Mouse (Mus musculus): ENCODE data around the gene Srsf2. TPM values are rescaled to one million over a fixed set of nuclear protein-coding genes. Genes with fewer than 3 reads are reported as not detected.
"Not testable (repeated sequence)": the region's sequence is repeated elsewhere in the genome, so short reads cannot be mapped to it uniquely, and the experiment has no call there.

The Srsf2 gene
- polyA plus RNA-seq, 1 experiment from 2014 or later: 765 TPM

DNA sequence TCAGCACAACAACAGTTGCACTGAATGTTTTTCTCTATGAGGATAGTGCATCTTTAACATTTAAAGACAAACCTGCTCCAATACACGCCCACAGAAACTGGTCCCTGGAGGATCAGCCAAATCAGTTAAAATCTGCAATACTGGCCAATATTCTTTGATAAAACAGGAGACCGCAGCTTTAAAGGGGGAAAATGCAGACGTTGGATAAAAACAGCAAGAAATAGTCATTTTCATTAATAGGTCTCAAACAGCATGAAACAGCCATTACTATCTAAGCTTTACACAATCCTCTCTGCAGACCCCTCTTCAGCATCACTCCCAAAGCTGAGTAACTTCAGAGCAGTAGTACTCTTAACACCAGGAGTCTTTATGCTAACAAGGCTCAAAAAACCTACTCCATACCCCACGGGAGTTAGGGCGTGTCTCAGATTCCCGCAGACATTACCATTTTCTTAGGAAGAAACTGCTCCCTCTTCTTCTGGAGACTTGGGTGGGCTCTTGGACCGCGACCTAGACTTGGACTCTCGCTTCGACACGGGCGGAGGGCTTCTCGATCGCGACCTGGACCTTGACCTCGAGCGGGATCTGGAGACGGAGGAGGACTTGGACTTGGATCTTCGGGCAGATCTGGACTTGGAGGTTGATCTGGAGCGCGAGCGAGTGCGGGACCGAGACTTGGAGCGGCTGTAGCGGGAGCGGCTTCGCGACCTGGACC lies 1.2 kb downstream of the Srsf2 start:
- peak overlapping the region; percentile 99 for H3K4me3 ChIP-seq (replicated peaks)
- H3K9ac ChIP-seq: peak overlapping the region; percentile 99
- H3K9me3 ChIP-seq: no peaks in the 10 kb centered on the region
- no peaks in the 10 kb centered on the region for H3K27me3 ChIP-seq (replicated peaks)
- peak overlapping the region; percentile 99 for H3K27ac ChIP-seq
- H3K4me1 ChIP-seq (replicated peaks): peaks cover 12% of the 10 kb centered on the region
- peak overlapping the region; percentile 62 for H3K4me2 ChIP-seq (replicated peaks)
- WGBS: under 1% methylated on average over 29 of the region's 29 CpGs
- ATAC-seq: peak; percentile 2
- 0 out of 2 replicates have a peak, but pooled peaks cover 7% of the 10 kb centered on the region for H3K36me3 ChIP-seq

DNA sequence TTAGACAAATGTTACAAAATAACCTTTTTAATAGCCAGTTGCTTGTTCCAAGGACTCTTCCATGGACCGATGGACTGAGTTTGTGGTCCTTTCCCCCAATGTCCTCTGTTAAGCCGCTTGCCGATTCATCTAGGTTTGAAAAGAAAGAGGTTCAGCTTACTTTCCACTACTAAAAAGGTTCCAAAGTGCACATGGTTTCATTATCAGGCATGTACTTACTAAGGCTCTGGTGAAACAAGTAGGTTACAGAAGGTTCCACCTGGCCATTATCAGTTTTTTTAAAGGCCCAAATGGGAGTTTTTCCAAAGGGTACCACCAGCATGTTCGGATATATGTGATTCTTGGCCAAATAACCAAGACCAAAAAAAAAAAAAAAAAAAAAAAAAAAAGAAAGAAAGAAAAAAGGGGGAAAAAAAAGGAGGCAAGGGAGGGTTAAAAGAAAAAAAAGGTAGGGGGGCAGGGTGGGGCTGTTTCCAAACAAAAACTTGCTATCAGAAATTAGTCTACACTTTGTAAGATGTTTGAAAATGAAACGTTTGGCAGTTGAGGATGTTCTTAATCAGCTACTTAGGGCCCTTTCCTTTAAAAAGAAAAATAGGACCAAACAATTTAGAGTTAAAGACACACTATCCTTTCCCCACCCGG lies 1.9 kb downstream of the Srsf2 start:
- Histone ChIP-seq H3K9me3 (no peaks in the 10 kb centered on the region), H3K4me1 (replicated peaks) (peaks cover 12% of the 10 kb centered on the region), H3K9ac (peak overlapping the region; percentile 99), H3K27me3 (replicated peaks) (no peaks in the 10 kb centered on the region), H3K4me2 (replicated peaks) (peak overlapping the region; percentile 62), H3K27ac (no peak overlapping the region), H3K36me3 (0 out of 2 replicates have a peak, but pooled peaks cover 5% of the 10 kb centered on the region), H3K4me3 (replicated peaks) (peak overlapping the region; percentile 99)
- no peak for ATAC-seq
- WGBS: 24% methylated on average over 6 of the region's 6 CpGs

DNA sequence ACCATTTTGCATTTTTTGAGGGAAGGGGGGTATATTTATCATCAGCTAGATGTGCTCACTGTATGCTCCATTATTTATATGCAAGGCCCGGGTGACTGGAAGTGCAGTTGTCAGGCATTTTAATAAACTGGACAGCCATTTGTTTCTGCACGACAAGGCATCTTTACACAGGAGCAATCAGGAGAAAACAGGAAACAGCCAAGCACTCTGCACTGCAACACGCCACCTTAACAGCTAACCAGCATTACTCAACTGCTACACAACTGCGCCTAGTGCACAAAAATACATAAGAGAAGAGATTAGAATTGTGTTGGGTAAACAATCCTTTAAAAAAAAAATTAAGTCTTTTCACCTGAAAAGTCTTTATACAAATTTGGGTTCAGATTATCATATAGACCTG lies 2.8 kb downstream of the Srsf2 start:
- H3K27ac ChIP-seq: no peak overlapping the region
- H3K9me3 ChIP-seq: no peaks in the 10 kb centered on the region
- peak overlapping the region; percentile 62 for H3K4me2 ChIP-seq (replicated peaks)
- ATAC-seq: no peak
- no peak overlapping the region for H3K9ac ChIP-seq
- H3K4me3 ChIP-seq (replicated peaks): peak overlapping the region; percentile 20
- no peaks in the 10 kb centered on the region for H3K27me3 ChIP-seq (replicated peaks)
- H3K36me3 ChIP-seq: 0 out of 2 replicates have a peak, but pooled peaks cover 3% of the 10 kb centered on the region
- 41% methylated on average over 4 of the region's 4 CpGs for WGBS
- peaks cover 12% of the 10 kb centered on the region for H3K4me1 ChIP-seq (replicated peaks)

DNA sequence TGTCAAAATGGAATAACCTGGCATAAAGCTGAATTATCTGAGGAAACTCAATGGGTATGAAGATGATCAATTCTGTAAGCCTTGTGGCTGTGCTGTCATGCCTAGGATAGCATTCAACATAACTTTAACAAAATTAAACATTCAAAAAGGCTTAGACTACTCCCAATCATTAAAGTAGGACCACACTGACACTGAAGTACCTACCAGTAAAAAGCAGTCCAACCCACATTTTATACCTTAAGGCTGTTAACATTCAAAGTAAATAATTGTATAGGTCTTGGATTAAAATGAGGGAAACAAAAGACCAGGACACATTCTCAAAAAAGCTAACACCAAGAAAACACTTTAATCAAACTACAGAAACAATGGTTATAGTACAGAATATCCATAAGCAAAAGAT lies 3.3 kb downstream of the Srsf2 start:
- Histone ChIP-seq H3K9me3 (no peaks in the 10 kb centered on the region), H3K4me2 (replicated peaks) (no peak overlapping the region)
- no peak for ATAC-seq

DNA sequence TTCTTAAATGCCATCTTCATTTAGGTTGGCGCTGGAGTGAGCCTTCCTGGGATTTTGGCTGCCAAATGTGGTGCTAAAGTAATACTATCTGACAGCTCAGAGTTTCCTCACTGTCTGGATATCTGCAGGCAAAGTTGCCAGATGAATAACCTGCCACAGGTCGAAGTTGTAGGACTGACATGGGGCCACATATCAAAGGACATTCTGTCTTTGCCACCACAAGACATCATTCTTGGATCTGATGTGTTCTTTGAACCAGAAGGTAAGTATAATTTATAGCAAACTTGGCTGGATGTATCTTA lies 4.1 kb downstream of the Srsf2 start:
- not testable (repeated sequence) for H3K4me1 ChIP-seq (replicated peaks); H3K9ac ChIP-seq; H3K9me3 ChIP-seq; H3K27me3 ChIP-seq (replicated peaks); H3K27ac ChIP-seq; H3K4me3 ChIP-seq (replicated peaks); H3K36me3 ChIP-seq; H3K4me2 ChIP-seq (replicated peaks); ATAC-seq
- WGBS: 74% methylated on average over 2 of the region's 2 CpGs

More for the DNA sequence above, 3.3 kb downstream of the Srsf2 start:
- Histone ChIP-seq H3K27ac (no peak overlapping the region), H3K9ac (no peak overlapping the region), H3K4me1 (replicated peaks) (peaks cover 8% of the 10 kb centered on the region), H3K36me3 (0 out of 2 replicates have a peak, but pooled peaks cover 3% of the 10 kb centered on the region), H3K4me3 (replicated peaks) (no peak overlapping the region), H3K27me3 (replicated peaks) (no peaks in the 10 kb centered on the region)

DNA sequence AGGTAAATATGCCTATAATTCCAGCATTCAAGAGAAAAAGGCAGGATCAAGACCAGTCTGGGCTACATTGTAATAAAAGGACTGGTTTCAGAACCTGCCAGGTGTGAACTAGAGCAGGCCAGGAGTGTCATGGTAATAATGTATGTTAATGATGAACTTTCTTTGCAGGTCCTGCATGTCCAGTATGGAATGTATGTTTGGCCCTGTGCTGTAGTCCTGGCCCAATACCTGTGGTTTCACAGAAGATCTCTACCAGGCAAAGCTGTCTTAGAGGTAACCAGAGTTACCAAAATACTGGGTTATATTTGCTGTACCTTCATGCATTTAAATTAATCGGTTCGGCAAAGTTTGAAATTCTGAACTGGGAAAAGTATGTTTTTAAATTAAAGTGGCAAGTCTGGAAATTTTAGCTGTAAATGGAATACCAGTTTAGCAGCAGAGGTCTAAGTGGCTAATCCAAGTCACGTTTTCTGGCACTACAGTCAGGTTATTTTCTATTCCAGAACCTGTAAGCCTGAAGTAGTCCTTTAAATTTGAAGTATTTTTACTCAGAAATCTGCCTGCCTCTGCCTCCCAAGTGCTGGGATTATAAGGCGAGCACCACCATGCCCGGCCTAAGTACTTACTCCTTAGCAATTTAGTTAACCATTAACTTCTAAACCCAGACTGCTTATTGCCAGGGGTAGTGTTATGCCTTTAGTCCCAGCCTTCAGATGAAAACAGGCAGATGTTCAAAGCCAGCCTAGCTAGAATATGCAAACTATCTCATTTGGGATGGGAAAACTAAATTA lies 4.6 kb downstream of the Srsf2 start:
- H3K9ac ChIP-seq: no peak overlapping the region
- peaks cover 5% of the 10 kb centered on the region; the same call in 1 of the 2 replicates for H3K4me1 ChIP-seq (replicated peaks)
- 0 out of 2 replicates have a peak, but pooled peaks cover 3% of the 10 kb centered on the region for H3K36me3 ChIP-seq
- H3K4me3 ChIP-seq (replicated peaks): no peak overlapping the region
- ATAC-seq: no peak
- H3K27ac ChIP-seq: no peak overlapping the region
- 74% methylated on average over 5 of the region's 5 CpGs for WGBS
- H3K4me2 ChIP-seq (replicated peaks): no peak overlapping the region
- H3K27me3 ChIP-seq (replicated peaks): no peaks in the 10 kb centered on the region
- H3K9me3 ChIP-seq: no peaks in the 10 kb centered on the region

DNA sequence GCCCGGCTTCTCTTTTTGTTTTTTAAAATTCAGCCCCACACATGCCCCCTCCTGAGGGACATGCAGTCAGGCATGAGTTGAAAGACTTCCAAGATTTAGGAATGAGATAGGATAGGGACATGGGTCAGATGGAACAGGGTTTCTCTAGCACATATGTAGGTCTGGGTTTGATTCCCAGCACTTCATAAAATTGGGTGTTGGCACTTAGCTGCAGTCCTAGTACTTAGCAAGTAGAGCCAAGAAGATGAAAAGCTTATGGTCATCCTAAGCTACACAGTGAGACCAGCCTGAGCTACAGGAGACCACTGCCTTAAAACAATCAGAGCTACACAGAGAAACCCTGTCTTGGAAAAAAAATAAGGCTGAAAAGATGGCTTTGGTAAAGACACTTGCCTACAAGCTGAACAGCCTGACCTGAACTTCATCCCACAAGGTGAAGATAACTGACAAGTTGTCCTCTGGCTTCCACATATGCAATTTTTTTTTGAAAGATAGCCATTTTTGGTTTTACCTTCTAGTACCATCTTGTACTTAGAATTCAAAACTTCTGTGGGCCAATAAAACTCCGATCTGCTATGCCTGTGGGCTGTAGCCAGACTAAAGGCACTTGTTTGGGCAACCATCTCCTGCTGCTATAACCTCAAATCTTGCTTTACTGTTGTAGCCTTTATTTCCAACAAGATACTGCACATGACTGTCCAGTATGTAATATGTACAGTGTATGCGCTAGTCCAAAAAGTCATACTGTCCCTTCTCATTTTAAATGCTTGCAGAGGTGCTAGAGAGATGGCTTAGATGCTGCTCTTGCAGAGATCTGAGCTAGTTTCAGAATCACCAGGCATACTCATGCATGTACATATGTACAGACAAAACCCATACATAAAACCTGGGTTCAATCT lies 5.5 kb downstream of the Srsf2 start:
- H3K27me3 ChIP-seq (replicated peaks): no peaks in the 10 kb centered on the region
- H3K9ac ChIP-seq: no peak overlapping the region
- WGBS: 93% methylated on average over 3 of the region's 3 CpGs
- H3K36me3 ChIP-seq: 0 out of 2 replicates have a peak, but pooled peaks cover 3% of the 10 kb centered on the region
- no peaks in the 10 kb centered on the region for H3K9me3 ChIP-seq
- peaks cover 5% of the 10 kb centered on the region; the same call in 1 of the 2 replicates for H3K4me1 ChIP-seq (replicated peaks)
- H3K4me3 ChIP-seq (replicated peaks): no peak overlapping the region
- no peak for ATAC-seq
- no peak overlapping the region for H3K27ac ChIP-seq
- H3K4me2 ChIP-seq (replicated peaks): no peak overlapping the region

DNA sequence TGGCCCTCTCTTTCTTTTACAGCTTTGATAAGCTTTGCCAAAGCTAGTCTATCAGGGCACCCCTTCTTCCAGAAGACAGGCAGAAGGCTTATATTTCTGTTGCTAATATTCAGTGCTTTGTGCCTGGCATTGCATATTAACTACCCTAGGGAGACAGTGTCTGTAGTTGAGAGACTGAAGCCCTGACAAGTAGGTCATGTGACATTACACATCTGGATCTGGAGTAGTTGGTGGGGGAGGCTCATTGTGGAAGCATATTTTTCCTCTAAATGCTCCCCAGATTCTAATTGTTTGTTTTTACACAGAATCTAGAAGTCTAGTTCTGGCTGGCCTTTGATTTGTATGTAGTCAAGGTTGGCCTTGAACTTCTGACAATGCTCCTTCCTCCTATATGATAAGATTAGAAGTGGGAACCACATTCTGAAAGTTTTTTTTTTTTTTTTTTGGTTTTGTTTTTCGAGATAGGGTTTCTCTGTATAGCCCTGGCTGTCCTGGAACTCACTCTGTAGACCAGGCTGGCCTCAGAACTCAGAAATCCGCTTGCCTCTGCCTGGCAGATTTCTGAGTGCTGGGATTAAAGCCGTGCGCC lies 6.2 kb downstream of the Srsf2 start:
- H3K27ac ChIP-seq: no peak overlapping the region
- no peak overlapping the region for H3K4me3 ChIP-seq (replicated peaks)
- WGBS: 80% methylated on average over 4 of the region's 4 CpGs
- H3K27me3 ChIP-seq (replicated peaks): no peaks in the 10 kb centered on the region
- no peak overlapping the region for H3K4me2 ChIP-seq (replicated peaks)
- H3K4me1 ChIP-seq (replicated peaks): peaks cover 5% of the 10 kb centered on the region; the same call in 1 of the 2 replicates
- no peak for ATAC-seq
- H3K9ac ChIP-seq: no peak overlapping the region
- 0 out of 2 replicates have a peak, but pooled peaks cover 3% of the 10 kb centered on the region for H3K36me3 ChIP-seq
- no peaks in the 10 kb centered on the region for H3K9me3 ChIP-seq

DNA sequence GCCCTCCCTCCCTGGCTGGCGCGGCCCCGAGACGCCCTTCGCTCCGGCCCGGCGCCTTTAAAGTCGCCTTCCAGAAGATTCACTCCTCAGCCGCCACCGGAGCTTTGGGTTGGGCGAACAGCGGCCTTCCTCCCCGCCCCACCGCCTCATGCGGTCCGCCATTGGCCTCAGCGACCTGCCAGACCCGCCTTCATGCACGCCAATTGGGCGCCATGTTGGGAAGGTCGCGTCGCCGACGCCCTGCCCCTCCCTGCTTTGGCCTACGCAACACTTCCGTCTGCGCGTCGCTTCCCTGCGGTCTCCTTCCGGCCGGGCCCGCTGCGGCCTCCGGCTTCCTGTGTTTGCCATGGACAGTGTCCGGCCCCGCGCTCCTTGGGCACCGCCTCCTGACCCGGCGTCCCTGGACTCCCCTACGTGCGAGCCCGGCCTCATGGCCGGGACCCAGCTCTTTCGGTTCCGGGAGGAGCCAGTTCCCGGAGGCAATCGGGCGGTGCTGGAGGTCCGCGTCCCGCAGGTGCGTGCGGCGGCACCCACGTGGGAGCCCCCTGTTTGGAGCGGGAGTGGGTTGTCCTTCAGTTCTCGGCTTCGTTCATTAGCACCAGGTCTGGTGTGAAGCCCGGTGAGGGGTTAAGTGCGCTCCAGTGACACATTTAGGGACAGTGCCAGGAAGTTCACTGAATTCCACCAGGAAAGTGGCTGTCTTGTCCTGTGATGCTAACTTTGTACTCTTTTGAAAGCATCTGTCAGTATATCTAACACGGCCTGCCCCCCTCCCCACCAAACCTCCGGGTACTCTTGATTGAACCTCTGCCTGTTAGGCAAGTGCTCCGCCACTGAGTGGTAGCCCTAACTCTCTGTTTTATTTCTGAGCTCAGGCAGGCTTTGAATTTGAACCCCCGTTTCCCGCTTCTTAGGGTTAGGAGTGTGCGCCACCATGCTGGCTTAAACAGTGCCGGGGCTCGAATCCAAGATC lies 9.3 kb downstream of the Srsf2 start, which contains the start of the genes Mettl23 and Jmjd6:
Mettl23 (plus strand) TSS at position 18 of the 973 bp plus-strand sequence.
Jmjd6 (minus strand) TSS at position 189 of the 973 bp plus-strand sequence.
- under 1% methylated on average over 72 of the region's 72 CpGs for WGBS

DNA sequence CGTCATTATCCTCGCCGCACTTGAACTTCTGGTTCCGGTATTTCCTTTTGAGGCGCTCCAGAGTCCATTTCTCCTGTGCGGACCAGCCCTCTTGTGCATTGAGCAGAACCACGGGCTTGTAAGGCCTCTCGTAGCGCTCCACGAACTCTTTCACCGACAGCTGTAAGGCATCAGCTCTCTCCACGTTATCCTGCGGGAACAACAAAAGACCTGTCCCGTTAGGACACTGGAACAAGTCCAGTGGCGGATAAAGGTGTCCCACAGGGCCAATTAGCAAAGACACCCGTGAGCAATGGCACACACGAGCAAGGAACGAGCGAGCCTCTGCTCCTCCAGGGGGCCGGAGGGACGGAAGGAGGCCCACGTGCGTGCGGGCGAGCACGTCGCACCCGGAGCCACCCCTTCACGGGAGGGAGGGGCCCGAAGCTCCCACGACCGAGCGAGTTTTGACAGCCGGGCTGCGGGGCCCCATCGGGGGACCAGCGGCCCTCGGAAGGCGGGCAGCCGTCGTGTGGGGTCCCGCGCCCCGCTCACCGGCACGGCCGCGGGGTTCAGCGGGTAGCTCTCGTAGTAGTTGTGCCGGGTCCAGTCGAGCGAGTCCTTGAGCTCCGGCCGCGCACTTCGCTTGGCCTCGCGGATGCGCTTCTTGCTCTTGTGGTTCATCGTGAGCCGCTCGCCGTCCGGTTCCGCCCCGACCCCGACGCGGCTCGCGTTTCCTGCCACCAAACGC lies 10.2 kb downstream of the Srsf2 start:
- Histone ChIP-seq H3K36me3 (peaks cover 21% of the 10 kb centered on the region), H3K4me2 (replicated peaks) (peak overlapping the region; percentile 63), H3K27me3 (replicated peaks) (no peaks in the 10 kb centered on the region), H3K4me1 (replicated peaks) (peaks cover 27% of the 10 kb centered on the region), H3K4me3 (replicated peaks) (peak overlapping the region; percentile 77), H3K27ac (peak overlapping the region; percentile 100), H3K9me3 (no peaks in the 10 kb centered on the region), H3K9ac (peak overlapping the region; percentile 86)
- ATAC-seq: peak; percentile 74
- WGBS: under 1% methylated on average over 73 of the region's 73 CpGs

More for the DNA sequence above, 9.3 kb downstream of the Srsf2 start, which contains the start of the genes Mettl23 and Jmjd6:
- Histone ChIP-seq H3K9ac (peak within 1 kb of the TSS; percentile 86), H3K4me1 (replicated peaks) (peaks cover 23% of the 10 kb centered on the region), H3K9me3 (no peaks in the 10 kb centered on the region), H3K27ac (peak within 1 kb of the TSS; percentile 100), H3K36me3 (peaks cover 16% of the 10 kb centered on the region; the same call in 1 of the 2 replicates), H3K27me3 (replicated peaks) (no peaks in the 10 kb centered on the region), H3K4me3 (replicated peaks) (peak within 1 kb of the TSS; percentile 77), H3K4me2 (replicated peaks) (peak within 1 kb of the TSS; percentile 80)
- ATAC-seq: peak; percentile 94

Measured in intestine, embryonic 15.5 days (tissue).